Mouse (Mus musculus): ENCODE measurements around the gene Ttc1. TPM values are rescaled to one million over a fixed set of nuclear protein-coding genes. Genes with fewer than 3 reads are reported as not detected.
A peak's percentile ranks its signal among the peaks of the same experiment; 100 is the strongest.

Gene Ttc1
- total and polyA plus RNA-seq, 3 experiments: 74.8 to 138 (median 100) TPM

GRCm38 (mm10) chr11:43705751-43706150 lies 42.1 kb downstream of the Ttc1 start:
- Histone ChIP-seq H3K4me1 (ENCODE audit: control insufficient read depth in 1 of 2, insufficient read depth in 2 of 2) (peaks cover 0 to 14% of the 10 kb centered on the region in 2 experiments; a peak in 1 of 4 replicates), H3K4me2 (ENCODE audit: insufficient read depth, low read depth, poor library complexity, severe bottlenecking) (no peak overlapping the region), H3K9ac (ENCODE audit: insufficient read depth, low read depth) (no peak overlapping the region), H3K27me3 (replicated peaks) (no peaks in the 10 kb centered on the region), H3K4me3 (replicated peaks in 1 of 3; ENCODE audit: low read depth in 2 of 3, low read length in 2 of 3, poor library complexity in 1 of 3) (no peak overlapping the region), H3K36me3 (replicated peaks in 1 of 2; ENCODE audit: control insufficient read depth in 1 of 2, insufficient read depth in 1 of 2, low read length in 1 of 2) (peaks cover 26 to 67% of the 10 kb centered on the region in 2 experiments), H3K27ac (ENCODE audit: insufficient read depth, low read depth) (no peak overlapping the region), H3K9me3 (replicated peaks; ENCODE audit: low read length) (no peaks in the 10 kb centered on the region), H3K79me2 (replicated peaks; ENCODE audit: control insufficient read depth, extremely low read depth, insufficient read depth, poor library complexity, severe bottlenecking) (no peaks in the 10 kb centered on the region; the same call in none of the 2 replicates)
- in situ Hi-C loops (cut with MboI; ENCODE audit: low pct_ligation_motif_present, low pct_unique_long_range_greater_than_20kb, low sequenced_read_pairs): no loop called here
- no peak for DNase-seq (ENCODE audit: extremely low read depth)
- dilution Hi-C loops (cut with MboI; ENCODE audit: extremely low pct_ligation_motif_present, extremely low pct_unique_long_range_greater_than_20kb, low sequenced_read_pairs): no loop called here
- no peak for TF ChIP-seq POLR2AphosphoS2 (IDR thresholded peaks at IDR 0.05; ENCODE audit: low read depth, low read length)
- TF ChIP-seq MAX (IDR thresholded peaks at IDR 0.05; ENCODE audit: low read length): no peak

DNA sequence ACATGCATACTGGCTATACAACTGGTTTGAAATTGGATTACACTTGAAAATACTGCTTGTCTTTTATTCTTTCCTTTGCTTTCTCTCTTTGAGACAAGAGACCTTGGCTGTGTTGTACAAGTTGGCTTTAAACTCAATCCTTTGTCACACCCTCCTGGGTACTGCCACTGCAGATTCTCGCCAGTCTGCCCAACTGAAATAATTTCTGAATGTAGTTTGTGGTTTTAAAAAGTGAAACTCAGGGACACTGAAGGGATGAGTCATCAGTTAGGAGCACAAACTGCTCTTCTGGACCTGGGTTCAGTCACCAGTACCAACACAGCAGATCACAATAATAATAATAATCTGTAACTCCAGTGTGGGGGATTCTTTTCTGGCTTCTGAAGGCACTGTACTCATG lies 44.3 kb downstream of the Ttc1 start:
- dilution Hi-C loops (cut with MboI; ENCODE audit: extremely low pct_ligation_motif_present, extremely low pct_unique_long_range_greater_than_20kb, low sequenced_read_pairs): no loop called here
- H3K4me3 ChIP-seq (replicated peaks in 1 of 3; ENCODE audit: low read depth in 2 of 3, low read length in 2 of 3, poor library complexity in 1 of 3): no peak overlapping the region

DNA sequence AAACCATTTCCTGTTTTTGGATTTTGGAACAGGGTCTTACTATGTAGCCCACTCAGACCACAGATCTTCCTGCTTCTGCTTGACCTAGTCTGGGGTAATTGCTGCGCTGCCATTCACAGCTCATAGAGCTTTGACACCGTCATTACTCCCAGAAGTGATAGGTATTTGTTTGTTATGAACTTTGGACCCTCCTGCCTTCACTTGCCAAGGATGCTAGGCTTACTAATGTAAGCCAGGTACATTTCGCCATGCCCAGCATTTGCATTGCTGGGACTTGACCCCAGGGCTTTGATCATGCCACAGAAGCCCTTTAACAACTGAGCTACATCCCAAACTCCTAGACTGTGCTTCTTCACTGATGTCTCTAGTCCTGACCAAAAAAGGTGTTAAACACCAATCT lies 47.5 kb downstream of the Ttc1 start:
- Histone ChIP-seq H3K4me3 (replicated peaks in 1 of 3; ENCODE audit: low read depth in 2 of 3, low read length in 2 of 3, poor library complexity in 1 of 3) (no peak overlapping the region), H3K27me3 (replicated peaks) (no peaks in the 10 kb centered on the region), H3K4me1 (ENCODE audit: control insufficient read depth in 1 of 2, insufficient read depth in 2 of 2) (peaks cover 4 to 24% of the 10 kb centered on the region in 2 experiments; a peak in 3 of 4 replicates), H3K4me2 (ENCODE audit: insufficient read depth, low read depth, poor library complexity, severe bottlenecking) (no peak overlapping the region), H3K79me2 (replicated peaks; ENCODE audit: control insufficient read depth, extremely low read depth, insufficient read depth, poor library complexity, severe bottlenecking) (peaks cover 7% of the 10 kb centered on the region), H3K9me3 (replicated peaks; ENCODE audit: low read length) (no peaks in the 10 kb centered on the region), H3K27ac (ENCODE audit: insufficient read depth, low read depth) (no peak overlapping the region), H3K9ac (ENCODE audit: insufficient read depth, low read depth) (no peak overlapping the region), H3K36me3 (replicated peaks in 1 of 2; ENCODE audit: control insufficient read depth in 1 of 2, insufficient read depth in 1 of 2, low read length in 1 of 2) (peaks cover 29 to 76% of the 10 kb centered on the region in 2 experiments)
- DNase-seq (ENCODE audit: extremely low read depth): no peak
- TF ChIP-seq ELF1 (IDR thresholded peaks at IDR 0.05; ENCODE audit: low read depth, low read length): no peak
- no peak for TF ChIP-seq USF2 (conservative IDR thresholded peaks at IDR 0.05; ENCODE audit: low read depth, low read length)
- TF ChIP-seq MAZ (IDR thresholded peaks at IDR 0.05; ENCODE audit: low read depth, low read length): no peak
- no peak for TF ChIP-seq ZC3H11A (IDR thresholded peaks at IDR 0.05; ENCODE audit: low read depth, low read length)
- TF ChIP-seq CHD1 (IDR thresholded peaks at IDR 0.05; ENCODE audit: low read depth, low read length): no peak
- no peak for TF ChIP-seq EP300 (IDR thresholded peaks at IDR 0.05; ENCODE audit: low read length)
- TF ChIP-seq PAX5 (IDR thresholded peaks at IDR 0.05; ENCODE audit: low read length): no peak
- TF ChIP-seq MXI1 (IDR thresholded peaks at IDR 0.05; ENCODE audit: low read depth, low read length): no peak
- TF ChIP-seq USF1 (IDR thresholded peaks at IDR 0.05; ENCODE audit: low read depth, low read length): no peak
- no peak for TF ChIP-seq IRF4 (IDR thresholded peaks at IDR 0.05; ENCODE audit: low read depth, low read length)
- no peak for TF ChIP-seq NELFE (IDR thresholded peaks at IDR 0.05; ENCODE audit: low read depth, low read length)
- TF ChIP-seq POLR2AphosphoS2 (IDR thresholded peaks at IDR 0.05; ENCODE audit: low read depth, low read length): no peak
- no peak for TF ChIP-seq GABPA (IDR thresholded peaks at IDR 0.05; ENCODE audit: insufficient replicate concordance, low read depth, low read length)
- TF ChIP-seq POLR2A (IDR thresholded peaks at IDR 0.05; ENCODE audit: low read depth, low read length): no peak
- TF ChIP-seq MAFK (IDR thresholded peaks at IDR 0.05; ENCODE audit: insufficient replicate concordance, low read length): no peak
- no peak for TF ChIP-seq CHD2 (IDR thresholded peaks at IDR 0.05; ENCODE audit: low read length)
- TF ChIP-seq BHLHE40 (IDR thresholded peaks at IDR 0.05; ENCODE audit: low read depth, low read length): no peak
- no peak for TF ChIP-seq ZKSCAN1 (IDR thresholded peaks at IDR 0.05; ENCODE audit: borderline replicate concordance, low read depth, low read length)
- TF ChIP-seq JUN (IDR thresholded peaks at IDR 0.05; ENCODE audit: insufficient read depth, low read depth, low read length): no peak
- TF ChIP-seq MAX (IDR thresholded peaks at IDR 0.05; ENCODE audit: low read length): no peak
- dilution Hi-C loops (cut with MboI; ENCODE audit: extremely low pct_ligation_motif_present, extremely low pct_unique_long_range_greater_than_20kb, low sequenced_read_pairs): no loop called here
- in situ Hi-C loops (cut with MboI; ENCODE audit: low pct_ligation_motif_present, low pct_unique_long_range_greater_than_20kb, low sequenced_read_pairs): no loop called here

More for the DNA sequence above, 44.3 kb downstream of the Ttc1 start:
- H3K4me2 ChIP-seq (ENCODE audit: insufficient read depth, low read depth, poor library complexity, severe bottlenecking): no peak overlapping the region
- in situ Hi-C loops (cut with MboI; ENCODE audit: low pct_ligation_motif_present, low pct_unique_long_range_greater_than_20kb, low sequenced_read_pairs): no loop called here
- H3K4me1 ChIP-seq (ENCODE audit: control insufficient read depth in 1 of 2, insufficient read depth in 2 of 2): peaks cover 0 to 18% of the 10 kb centered on the region in 2 experiments; a peak in 2 of 4 replicates
- H3K36me3 ChIP-seq (replicated peaks in 1 of 2; ENCODE audit: control insufficient read depth in 1 of 2, insufficient read depth in 1 of 2, low read length in 1 of 2): peaks cover 33 to 70% of the 10 kb centered on the region in 2 experiments
- no peaks in the 10 kb centered on the region for H3K27me3 ChIP-seq (replicated peaks)
- no peak overlapping the region for H3K27ac ChIP-seq (ENCODE audit: insufficient read depth, low read depth)
- peak; percentile 21 for DNase-seq (ENCODE audit: extremely low read depth)
- peaks cover 3% of the 10 kb centered on the region for H3K79me2 ChIP-seq (replicated peaks; ENCODE audit: control insufficient read depth, extremely low read depth, insufficient read depth, poor library complexity, severe bottlenecking)
- TF ChIP-seq NRF1 (IDR thresholded peaks at IDR 0.05; ENCODE audit: low read depth, low read length) (no peak), E2F4 (IDR thresholded peaks at IDR 0.05; ENCODE audit: insufficient replicate concordance, low read depth, low read length) (no peak), ZMIZ1 (IDR thresholded peaks at IDR 0.05; ENCODE audit: low read depth, low read length) (no peak), JUND (conservative IDR thresholded peaks at IDR 0.05; ENCODE audit: low read depth, low read length) (peak; percentile 62; the same call in 1 of the 2 replicates), ZNF384 (IDR thresholded peaks at IDR 0.05; ENCODE audit: low read depth, low read length) (no peak), ZC3H11A (IDR thresholded peaks at IDR 0.05; ENCODE audit: low read depth, low read length) (no peak), CTCF (conservative IDR thresholded peaks at IDR 0.05 in 1 of 2, IDR thresholded peaks at IDR 0.05 in 1 of 2; ENCODE audit: low read depth in 2 of 2, low read length in 2 of 2) (no peak), JUN (IDR thresholded peaks at IDR 0.05; ENCODE audit: insufficient read depth, low read depth, low read length) (peak; percentile 23; the same call in 1 of the 2 replicates), POLR2A (IDR thresholded peaks at IDR 0.05; ENCODE audit: low read depth, low read length) (no peak), MAZ (IDR thresholded peaks at IDR 0.05; ENCODE audit: low read depth, low read length) (no peak), TBP (conservative IDR thresholded peaks at IDR 0.05; ENCODE audit: low read depth, low read length) (no peak), EP300 (IDR thresholded peaks at IDR 0.05; ENCODE audit: low read length) (peak; percentile 21; the same call in 1 of the 2 replicates), MXI1 (IDR thresholded peaks at IDR 0.05; ENCODE audit: low read depth, low read length) (no peak), USF1 (IDR thresholded peaks at IDR 0.05; ENCODE audit: low read depth, low read length) (no peak), CHD1 (IDR thresholded peaks at IDR 0.05; ENCODE audit: low read depth, low read length) (no peak)
- no peak overlapping the region for H3K9ac ChIP-seq (ENCODE audit: insufficient read depth, low read depth)
- no peaks in the 10 kb centered on the region for H3K9me3 ChIP-seq (replicated peaks; ENCODE audit: low read length)
